Mouse (Mus musculus) liver, adult 2 months (tissue): ENCODE measurements at regions not wholly inside any gene's neighbourhood (a gene's known extent, or its start where the extent isn't known, plus 50 kb on each side); places are given as distances from the start of the nearest gene placed in this dataset.

ENCODE experiments used
- CTCF ChIP-seq: fragments of 200-500 bp; IDR thresholded peaks from 2 replicates; pipeline ENCODE4 v1.5.1; 2011; ENCODE audit warnings: low read depth, low read length, control low read depth
- POLR2A ChIP-seq: fragments of 200-500 bp; IDR thresholded peaks from 2 replicates; pipeline ENCODE4 v1.6.1; 2011; ENCODE audit warnings: low read length, control low read depth; ENCODE audit not compliant: insufficient read depth; ENCODE audit errors: extremely low read depth

DNA sequence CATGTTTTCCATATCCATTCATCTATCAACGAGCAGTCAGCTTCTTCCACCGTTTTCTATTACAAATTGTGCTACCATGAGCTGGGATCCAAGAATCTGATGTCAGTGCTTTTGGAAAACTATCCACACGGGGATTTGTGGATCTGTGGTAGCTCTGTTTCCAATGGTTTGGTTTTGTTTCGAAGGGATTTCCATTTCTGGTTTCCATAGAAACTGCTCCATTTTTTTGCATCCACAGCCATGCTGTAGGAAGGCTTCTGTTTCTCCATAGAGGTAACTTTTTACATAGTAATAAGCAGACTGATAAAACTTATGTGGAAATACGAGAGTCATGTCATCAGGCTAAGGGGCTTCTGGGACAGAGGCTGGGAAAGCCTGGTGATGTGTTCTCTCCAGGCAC lies 76.1 kb upstream of the Cachd1 start:
- TF ChIP-seq POLR2A (no peak), CTCF (no peak)
